Mouse (Mus musculus): ENCODE results near the gene Cpsf4. TPM values are rescaled to one million over a fixed set of nuclear protein-coding genes. Genes with fewer than 3 reads are reported as not detected.
"Not testable (repeated sequence)": the region's sequence is repeated elsewhere in the genome, so short reads cannot be mapped to it uniquely, and the experiment has no call there.

The Cpsf4 gene
- total RNA-seq (2021), result 10 to 100 TPM; 13.2 to 13.7 TPM

GRCm38 (mm10) chr5:145166536-145167305 lies at the start of gene Cpsf4, which contains the start of gene Ptcd1:
Gene Cpsf4, plus strand, starts transcription at chr5:145167213.
Gene Ptcd1, minus strand, starts transcription at chr5:145167108.
- peak; percentile 99 to 100 for DNase-seq
- intact Hi-C loops (cut with DNase I), result loop anchor here (2.0 kb wide), 2 partner anchors 24 to 52 kb away; partner anchors contain the start of gene Arpc1b

- DNase-seq, result no peak
- intact Hi-C loops (cut with DNase I), result no loop called here
Measured at GRCm38 (mm10) chr5:145118005-145118404, 49.0 kb upstream of the Cpsf4 start.

- DNase-seq, result no peak
- intact Hi-C loops (cut with DNase I), result no loop called here
Measured at GRCm38 (mm10) chr5:145118461-145118860, 48.6 kb upstream of the Cpsf4 start.

- DNase-seq, result no peak
- intact Hi-C loops (cut with DNase I), result no loop called here
Measured at GRCm38 (mm10) chr5:145119385-145119784, 47.6 kb upstream of the Cpsf4 start.

- no peak for DNase-seq
Measured at GRCm38 (mm10) chr5:145120921-145121320, 46.1 kb upstream of the Cpsf4 start.

GRCm38 (mm10) chr5:145123396-145123795 lies 43.6 kb upstream of the Cpsf4 start:
- no peak for DNase-seq
- intact Hi-C loops (cut with DNase I), result no loop called here

More at GRCm38 (mm10) chr5:145120921-145121320, 46.1 kb upstream of the Cpsf4 start:
- intact Hi-C loops (cut with DNase I), result no loop called here

- no peak for DNase-seq
- intact Hi-C loops (cut with DNase I), result no loop called here
Measured at GRCm38 (mm10) chr5:145126580-145126979, 40.4 kb upstream of the Cpsf4 start.

- intact Hi-C loops (cut with DNase I), result no loop called here
- peak; percentile 49 to 50 for DNase-seq
Measured at GRCm38 (mm10) chr5:145129124-145129523, 37.9 kb upstream of the Cpsf4 start.

GRCm38 (mm10) chr5:145129773-145130172 lies 37.2 kb upstream of the Cpsf4 start:
- DNase-seq; intact Hi-C loops (cut with DNase I): not testable (repeated sequence)

- intact Hi-C loops (cut with DNase I), result no loop called here
- no peak for DNase-seq
Measured at GRCm38 (mm10) chr5:145130191-145130590, 36.8 kb upstream of the Cpsf4 start.

- DNase-seq, result no peak
- intact Hi-C loops (cut with DNase I), result no loop called here
Measured at GRCm38 (mm10) chr5:145130995-145131394, 36.0 kb upstream of the Cpsf4 start.

- intact Hi-C loops (cut with DNase I); DNase-seq: not testable (repeated sequence)
Measured at GRCm38 (mm10) chr5:145133275-145133674, 33.7 kb upstream of the Cpsf4 start.

GRCm38 (mm10) chr5:145138836-145139235 lies 28.2 kb upstream of the Cpsf4 start:
- intact Hi-C loops (cut with DNase I), result loop anchor here (2.0 kb wide), 1 partner anchor 22 kb away; no protein-coding TSS in a partner anchor
- DNase-seq, result no peak

GRCm38 (mm10) chr5:145139571-145140519 lies 27.2 kb upstream of the Cpsf4 start, which contains the start of the genes Pdap1 and Bud31:
Gene Pdap1, minus strand, starts transcription at chr5:145140238.
Gene Bud31, plus strand, starts transcription at chr5:145140362.
- DNase-seq, result peak; percentile 96 to 97
- intact Hi-C loops (cut with DNase I), result loop anchor here (2.0 kb wide), 2 partner anchors 23 to 55 kb away; partner anchors contain the start of gene Kpna7

- intact Hi-C loops (cut with DNase I), result loop anchor here (2.0 kb wide), 1 partner anchor 56 kb away; the partner anchor contains the start of gene Kpna7
- no peak for DNase-seq
Measured at GRCm38 (mm10) chr5:145140611-145141010, 26.4 kb upstream of the Cpsf4 start.

- intact Hi-C loops (cut with DNase I), result no loop called here
- DNase-seq, result no peak
Measured at GRCm38 (mm10) chr5:145147748-145148147, 19.3 kb upstream of the Cpsf4 start.

- intact Hi-C loops (cut with DNase I), result no loop called here
Measured at GRCm38 (mm10) chr5:145149294-145149693, 17.7 kb upstream of the Cpsf4 start.

GRCm38 (mm10) chr5:145152690-145153089 lies 14.3 kb upstream of the Cpsf4 start:
- DNase-seq, result no peak
- intact Hi-C loops (cut with DNase I), result no loop called here

More at GRCm38 (mm10) chr5:145149294-145149693, 17.7 kb upstream of the Cpsf4 start:
- no peak for DNase-seq

GRCm38 (mm10) chr5:145161361-145161760 lies 5.7 kb upstream of the Cpsf4 start:
- intact Hi-C loops (cut with DNase I), result no loop called here
- no peak for DNase-seq

GRCm38 (mm10) chr5:145164710-145165109 lies 2.3 kb upstream of the Cpsf4 start:
- intact Hi-C loops (cut with DNase I), result no loop called here

GRCm38 (mm10) chr5:145165184-145165583 lies 1.8 kb upstream of the Cpsf4 start:
- no peak for DNase-seq
- intact Hi-C loops (cut with DNase I), result no loop called here

More at GRCm38 (mm10) chr5:145164710-145165109, 2.3 kb upstream of the Cpsf4 start:
- peak in 1 of 2 experiments; percentile 29 for DNase-seq

Measured in heart, postnatal 10 days (tissue).